Mouse (Mus musculus) intestine, embryonic 14.5 days (tissue): ENCODE data around the gene E2f2. TPM values are rescaled to one million over a fixed set of nuclear protein-coding genes. Genes with fewer than 3 reads are reported as not detected.

Experiments
- ATAC-seq: fragments of 200-750 bp; cut with Nextera tagmentation; replicated peaks from 2 replicates; pipeline ENCODE4 v1.8.0; 2017; ENCODE audit warnings: low read depth, moderate number of reproducible peaks, moderate TSS enrichment, moderate library complexity; ENCODE audit not compliant: low FRiP score, low TSS enrichment
- DNase-seq: peaks from one replicate; pipeline ENCODE4 v3.0.0-alpha.2; 2018; ENCODE audit warnings: low spot score
- H3K27ac ChIP-seq: fragments of 300-500 bp; sonication (generic); 2 replicates; pipeline ENCODE4 v1.5.1; 2014; ENCODE audit warnings: low read depth, mild to moderate bottlenecking, control low read depth
- H3K27me3 ChIP-seq: fragments of 300-500 bp; sonication (generic); replicated peaks from 2 replicates; pipeline ENCODE4 v1.6.1; 2014; ENCODE audit warnings: low read length, control low read depth; ENCODE audit not compliant: control insufficient read depth, insufficient read depth
- H3K36me3 ChIP-seq: fragments of 300-500 bp; sonication (generic); 2 replicates; pipeline ENCODE4 v1.6.1; 2014; ENCODE audit warnings: low read length, control low read depth; ENCODE audit not compliant: control insufficient read depth, insufficient read depth
- H3K4me1 ChIP-seq: fragments of 300-500 bp; sonication (generic); replicated peaks from 2 replicates; pipeline ENCODE4 v1.6.1; 2014; ENCODE audit warnings: low read length, control low read depth, mixed read lengths; ENCODE audit not compliant: control insufficient read depth, insufficient read depth
- H3K4me2 ChIP-seq: fragments of 300-500 bp; sonication (generic); 2 replicates; pipeline ENCODE4 v1.6.1; 2014; ENCODE audit warnings: low read length
- H3K4me3 ChIP-seq: fragments of 300-500 bp; sonication (generic); 2 replicates; pipeline ENCODE4 v1.5.1; 2014; ENCODE audit warnings: low read depth, low read length, control low read depth, mixed read lengths
- H3K9ac ChIP-seq: fragments of 300-500 bp; sonication (generic); 2 replicates; pipeline ENCODE4 v1.6.1; 2014; ENCODE audit warnings: mild to moderate bottlenecking, low read length
- H3K9me3 ChIP-seq: fragments of 300-500 bp; sonication (generic); 2 replicates; pipeline ENCODE4 v1.6.1; 2016; ENCODE audit warnings: low read length, control low read depth; ENCODE audit not compliant: control insufficient read depth
- WGBS: fragments of 180-500 bp; shearing (Covaris S2); extraction: QIAGEN DNeasy Blood & Tissue Kit; methylation state at CpG from one replicate; pipeline ENCODE4 v1.1.7; 2014; 5-methylcytosine and 5-hydroxymethylcytosine counted together
- polyA plus RNA-seq: library from polyadenylated mRNA; unstranded; fragments of >200 nt; fragmentation: Nextera tagmentation; extraction: Ambion mirVana; gene quantifications from 2 replicates; pipeline ENCODE4 v1.2.1, GENCODE M21; 2014

E2f2 gene
- polyA plus RNA-seq, 1 experiment from 2014 or later: 5.0 TPM

DNA sequence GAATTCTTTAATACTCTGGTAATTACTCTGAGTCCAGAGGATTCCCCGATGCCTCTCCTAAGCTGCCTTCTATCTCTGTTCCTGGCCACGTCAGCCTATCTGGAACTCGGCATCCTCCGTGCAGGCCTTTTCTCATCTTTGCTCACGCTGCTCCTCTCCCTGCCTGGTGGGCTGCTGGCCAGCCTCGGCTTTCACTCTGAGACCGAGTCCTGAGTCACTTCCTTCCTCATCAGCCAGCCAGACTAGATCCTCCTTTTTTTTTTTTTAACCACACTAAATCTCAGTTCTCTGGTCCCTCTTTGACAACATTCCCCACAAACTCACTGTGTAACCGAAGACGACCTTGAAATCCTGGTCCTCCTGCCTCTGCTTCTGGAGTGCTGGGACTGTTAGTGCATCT lies 13.2 kb downstream of the E2f2 start:
- Histone ChIP-seq H3K9me3 (no peaks in the 10 kb centered on the region), H3K4me1 (peaks cover 9% of the 10 kb centered on the region; the same call in 1 of the 2 replicates), H3K9ac (no peak overlapping the region), H3K27ac (no peak overlapping the region), H3K27me3 (no peaks in the 10 kb centered on the region), H3K4me3 (no peak overlapping the region), H3K36me3 (peaks cover 16% of the 10 kb centered on the region; the same call in 1 of the 2 replicates), H3K4me2 (no peak overlapping the region)
- ATAC-seq (no peak), DNase-seq (no peak)
- 63% methylated on average over 9 of the region's 9 CpGs for WGBS

DNA sequence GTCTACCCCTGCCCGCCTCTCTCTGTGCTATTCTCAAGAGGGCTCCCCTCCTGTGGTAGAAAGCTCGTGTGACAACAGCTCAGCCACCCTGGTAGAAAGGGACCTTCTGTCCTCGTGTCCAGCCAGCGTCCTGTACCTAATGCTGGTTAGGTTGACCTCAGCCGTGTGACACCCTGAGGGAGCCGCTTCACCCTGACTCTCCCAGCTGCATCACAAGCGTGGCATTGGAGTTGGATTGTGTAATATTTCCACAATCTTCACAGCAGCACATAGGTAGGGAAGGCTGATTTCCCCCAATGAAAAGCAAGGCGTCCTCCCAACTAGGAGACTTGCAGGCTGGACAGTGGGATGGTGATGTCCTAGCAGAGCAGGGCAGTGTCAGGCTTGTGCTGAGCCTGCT lies 14.1 kb downstream of the E2f2 start:
- H3K4me1 ChIP-seq: peaks cover 4% of the 10 kb centered on the region; the same call in 1 of the 2 replicates
- ATAC-seq: no peak
- H3K9ac ChIP-seq: no peak overlapping the region
- DNase-seq: no peak
- H3K9me3 ChIP-seq: no peaks in the 10 kb centered on the region
- H3K27ac ChIP-seq: no peak overlapping the region
- H3K4me3 ChIP-seq: no peak overlapping the region
- H3K36me3 ChIP-seq: peaks cover 16% of the 10 kb centered on the region; the same call in 1 of the 2 replicates
- no peaks in the 10 kb centered on the region for H3K27me3 ChIP-seq
- H3K4me2 ChIP-seq: peak overlapping the region; percentile 1
- WGBS: 80% methylated on average over 8 of the region's 8 CpGs

DNA sequence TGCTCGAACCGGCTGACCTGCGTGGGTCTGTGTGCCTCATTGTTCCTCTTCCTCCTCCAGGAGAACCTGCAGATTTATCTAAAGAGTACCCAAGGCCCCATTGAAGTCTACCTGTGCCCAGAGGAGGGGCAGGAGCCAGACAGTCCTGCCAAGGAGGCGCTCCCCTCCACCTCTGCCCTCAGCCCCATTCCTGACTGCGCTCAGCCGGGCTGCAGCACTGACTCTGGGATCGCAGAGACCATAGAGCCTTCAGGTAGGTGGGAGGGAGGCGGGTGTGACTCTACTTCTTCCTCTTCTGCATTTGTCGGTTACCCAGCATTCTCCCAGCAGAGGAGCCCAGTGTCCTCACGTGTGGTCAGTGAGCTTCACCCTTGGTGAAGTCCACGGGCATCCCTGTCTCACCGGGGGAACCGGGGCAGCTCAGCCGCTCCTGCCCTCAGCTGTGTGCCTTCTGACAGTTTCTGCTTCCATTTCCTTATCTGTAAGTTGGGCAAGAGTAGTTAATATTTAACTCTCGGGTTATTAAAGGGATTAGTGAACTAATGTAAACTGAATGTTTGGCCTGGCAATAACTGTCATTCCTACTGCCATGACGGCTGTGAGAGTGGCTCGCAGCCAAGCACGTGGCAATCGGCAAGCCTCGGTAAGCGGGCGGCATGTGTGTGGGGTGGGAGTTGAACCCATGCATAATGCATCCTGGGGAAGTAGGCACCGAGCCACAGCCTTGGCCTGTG lies 14.7 kb downstream of the E2f2 start:
- Histone ChIP-seq H3K4me2 (peak overlapping the region; percentile 1), H3K9ac (no peak overlapping the region)

DNA sequence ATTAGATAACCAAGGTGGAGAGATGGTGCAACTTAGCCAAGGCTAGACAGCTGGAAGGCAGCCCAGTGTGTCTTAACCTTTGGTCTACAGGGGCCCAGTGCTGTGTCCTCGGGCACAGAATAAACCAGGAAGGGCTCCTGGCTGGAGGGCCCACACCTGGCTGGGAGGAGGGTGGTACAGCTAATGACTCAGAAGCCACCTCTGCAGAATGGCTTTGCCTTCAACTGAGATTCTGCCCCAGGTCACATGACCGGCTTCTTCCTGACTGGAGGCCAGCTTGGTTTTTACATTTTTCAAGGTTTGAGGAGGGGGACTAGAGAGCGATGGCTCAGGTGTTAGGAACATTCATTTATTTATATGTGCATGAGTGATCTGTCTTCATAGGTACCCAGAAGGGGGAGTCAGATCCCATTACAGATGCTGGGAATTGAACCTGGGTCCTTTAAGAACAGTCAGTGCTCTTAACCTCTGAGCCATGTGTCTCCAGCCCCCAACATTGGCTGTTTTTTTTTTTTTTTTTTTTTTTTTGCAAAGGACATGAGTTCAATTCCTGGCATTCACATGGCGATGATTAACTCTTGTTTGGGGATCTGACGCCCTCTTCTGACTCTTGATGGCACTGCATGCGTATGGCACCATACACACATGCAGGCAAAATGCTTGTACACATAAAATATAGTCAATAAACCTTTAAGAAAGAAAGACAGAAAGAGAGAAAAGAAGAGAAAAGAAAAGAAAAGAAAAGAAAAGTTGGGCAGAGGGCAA lies 17.0 kb downstream of the E2f2 start:
- no peak overlapping the region for H3K4me2 ChIP-seq
- ATAC-seq: no peak

More for the DNA sequence above, 14.7 kb downstream of the E2f2 start:
- H3K27ac ChIP-seq: no peak overlapping the region
- H3K27me3 ChIP-seq: no peaks in the 10 kb centered on the region
- no peaks in the 10 kb centered on the region for H3K4me1 ChIP-seq
- DNase-seq (no peak), ATAC-seq (peak; percentile 60)
- H3K9me3 ChIP-seq: no peaks in the 10 kb centered on the region
- peaks cover 16% of the 10 kb centered on the region; the same call in 1 of the 2 replicates for H3K36me3 ChIP-seq
- WGBS: 75% methylated on average over 23 of the region's 23 CpGs
- H3K4me3 ChIP-seq: no peak overlapping the region

DNA sequence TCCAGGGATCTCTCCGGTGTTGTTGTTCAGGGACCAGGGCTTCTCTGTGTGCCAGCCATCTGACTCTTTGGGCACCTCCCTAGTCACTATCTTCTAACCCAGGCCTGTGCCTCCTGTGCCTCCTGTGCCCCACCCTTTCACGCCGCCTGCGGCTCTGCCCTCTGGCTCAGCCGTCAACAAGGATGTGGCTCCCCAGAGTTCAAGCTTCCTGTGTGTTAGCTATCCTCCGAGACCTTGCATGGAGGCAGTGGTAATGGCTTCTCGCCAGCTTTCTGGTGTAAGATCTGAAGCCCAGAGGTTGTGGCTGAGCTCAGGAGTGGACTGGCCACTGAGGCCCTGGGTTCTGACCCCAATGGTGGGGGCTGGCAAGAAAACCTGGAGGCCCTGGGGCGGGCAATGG lies 17.7 kb downstream of the E2f2 start:
- WGBS: 84% methylated on average over 8 of the region's 8 CpGs
- Histone ChIP-seq H3K27me3 (no peaks in the 10 kb centered on the region), H3K9ac (no peak overlapping the region), H3K4me2 (no peak overlapping the region), H3K4me3 (no peak overlapping the region), H3K4me1 (no peaks in the 10 kb centered on the region), H3K27ac (no peak overlapping the region), H3K36me3 (peaks cover 28% of the 10 kb centered on the region), H3K9me3 (no peaks in the 10 kb centered on the region)
- DNase-seq: no peak
- no peak for ATAC-seq

More for the DNA sequence above, 17.0 kb downstream of the E2f2 start:
- Histone ChIP-seq H3K9me3 (no peaks in the 10 kb centered on the region), H3K27ac (no peak overlapping the region), H3K9ac (no peak overlapping the region), H3K36me3 (peaks cover 28% of the 10 kb centered on the region), H3K27me3 (no peaks in the 10 kb centered on the region), H3K4me3 (no peak overlapping the region), H3K4me1 (no peaks in the 10 kb centered on the region)
- no peak for DNase-seq
- WGBS: 84% methylated on average over 6 of the region's 6 CpGs

DNA sequence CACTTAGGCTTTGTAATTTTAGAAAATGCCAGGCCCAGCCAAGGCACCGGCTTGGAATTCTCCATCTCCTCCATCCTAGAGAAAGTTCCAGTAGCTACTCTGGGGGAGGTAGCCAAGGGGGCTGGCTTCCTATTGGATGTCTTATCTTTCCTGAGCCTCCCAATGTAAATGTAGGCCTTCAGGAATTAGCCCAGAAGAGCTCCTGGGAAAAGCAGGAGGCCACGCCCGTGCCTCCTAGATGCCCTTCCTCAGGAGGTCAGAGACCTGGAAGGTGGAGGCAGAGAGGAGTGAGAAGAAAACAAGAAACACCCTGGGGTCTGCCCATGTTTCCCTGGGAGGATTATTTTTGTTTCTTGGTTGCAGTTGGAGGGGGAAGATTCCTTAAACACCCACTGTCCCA lies 21.4 kb downstream of the E2f2 start:
- WGBS: 80% methylated on average over 3 of the region's 3 CpGs
- no peak overlapping the region for H3K4me2 ChIP-seq
- no peak for DNase-seq
- H3K27ac ChIP-seq: no peak overlapping the region
- H3K27me3 ChIP-seq: no peaks in the 10 kb centered on the region
- no peak for ATAC-seq
- no peak overlapping the region for H3K9ac ChIP-seq
- no peaks in the 10 kb centered on the region for H3K4me1 ChIP-seq
- peaks cover 13% of the 10 kb centered on the region for H3K36me3 ChIP-seq
- no peaks in the 10 kb centered on the region for H3K9me3 ChIP-seq
- H3K4me3 ChIP-seq: no peak overlapping the region

DNA sequence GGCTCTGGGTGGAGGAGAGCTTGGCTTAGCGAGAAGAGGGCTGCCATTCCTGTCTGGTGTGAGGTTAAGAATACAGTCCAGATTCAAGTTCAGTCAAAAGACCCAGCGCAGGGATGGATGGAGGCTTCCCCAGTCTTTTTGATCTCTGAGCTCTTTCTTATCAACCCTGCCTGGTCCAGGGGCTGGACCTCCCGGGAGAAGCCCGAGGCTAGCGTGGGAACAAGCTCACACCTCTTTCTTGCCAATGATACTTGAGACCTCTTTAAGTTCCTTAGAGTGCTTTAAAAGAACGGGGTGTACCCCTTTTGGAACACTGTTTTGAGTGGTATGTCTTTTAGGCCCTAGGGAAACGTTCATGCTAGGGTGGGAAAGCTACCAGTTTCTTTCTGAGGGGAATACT lies 22.8 kb downstream of the E2f2 start:
- DNase-seq (no peak), ATAC-seq (no peak)
- no peak overlapping the region for H3K27ac ChIP-seq
- H3K9ac ChIP-seq: no peak overlapping the region
- no peaks in the 10 kb centered on the region for H3K9me3 ChIP-seq
- H3K36me3 ChIP-seq: peaks cover 12% of the 10 kb centered on the region
- H3K4me1 ChIP-seq: no peaks in the 10 kb centered on the region
- H3K4me3 ChIP-seq: no peak overlapping the region
- no peaks in the 10 kb centered on the region for H3K27me3 ChIP-seq
- no peak overlapping the region for H3K4me2 ChIP-seq
- WGBS: 58% methylated on average over 7 of the region's 7 CpGs

DNA sequence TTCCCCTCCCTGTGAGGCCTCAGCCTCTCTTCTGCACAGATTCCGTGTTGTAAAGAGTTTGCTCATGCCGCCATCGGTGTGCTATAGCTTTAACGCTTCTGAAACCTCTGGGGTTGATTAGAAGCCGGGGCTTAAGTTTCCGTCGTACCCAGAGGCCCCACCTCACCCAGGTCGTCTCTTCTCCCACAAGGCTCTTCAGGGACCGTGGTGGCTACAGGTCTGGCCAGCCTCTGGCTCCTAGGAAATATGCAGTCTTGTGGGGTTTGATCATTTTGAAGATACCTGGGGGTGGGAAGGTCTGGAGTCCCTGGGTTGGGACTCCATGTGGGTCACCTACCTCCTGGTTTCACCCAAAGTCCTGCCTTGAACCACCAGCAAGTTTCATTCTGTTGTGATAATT lies 23.4 kb downstream of the E2f2 start:
- H3K4me2 ChIP-seq: no peak overlapping the region
- H3K27me3 ChIP-seq: no peaks in the 10 kb centered on the region
- no peak for DNase-seq
- ATAC-seq: no peak
- no peak overlapping the region for H3K9ac ChIP-seq
- H3K4me3 ChIP-seq: no peak overlapping the region
- H3K36me3 ChIP-seq: peaks cover 12% of the 10 kb centered on the region
- no peaks in the 10 kb centered on the region for H3K4me1 ChIP-seq
- WGBS: 71% methylated on average over 9 of the region's 9 CpGs
- H3K27ac ChIP-seq: no peak overlapping the region
- no peaks in the 10 kb centered on the region for H3K9me3 ChIP-seq
